Mouse (Mus musculus) spleen, adult 18-20 months (tissue): ENCODE measurements around the gene Lrrc4.
A peak's percentile ranks its signal among the peaks of the same experiment; 100 is the strongest.

Experiments used
- DNase-seq, 2 experiments: peaks; one replicate each; pipeline ENCODE4 v3.0.0; 2022; ENCODE audit warnings: mixed read lengths in 2 of 2

Gene Lrrc4

GRCm38 (mm10) chr6:28831011-28831853, at the start of gene Lrrc4:
Gene Lrrc4, minus strand, starts transcription at chr6:28831747.
- DNase-seq, result no peak

- DNase-seq, result no peak
These were observed 49.4 kb upstream of the Lrrc4 start for GRCm38 (mm10) chr6:28880909-28881308.

DNA sequence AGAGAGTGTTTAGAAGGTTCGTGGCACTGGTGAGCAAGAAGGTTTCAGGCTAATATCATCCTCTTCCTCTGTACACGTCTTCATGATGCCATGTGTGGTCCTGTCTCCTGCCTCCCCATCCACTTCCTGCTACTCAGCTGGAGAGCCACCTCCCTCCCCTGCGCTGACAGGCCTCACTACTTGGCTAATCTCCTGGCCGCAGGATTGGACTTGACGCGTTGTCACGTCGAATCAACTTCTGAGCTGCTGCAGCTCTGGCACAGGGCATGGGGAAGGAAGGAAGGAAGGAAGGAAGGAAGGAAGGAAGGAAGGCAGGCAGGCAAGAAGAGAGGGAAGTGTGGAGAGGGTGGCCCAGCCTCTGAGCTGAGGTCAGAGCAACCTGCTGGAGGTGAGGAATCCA, 47.8 kb upstream of the Lrrc4 start:
- no peak for DNase-seq

DNA sequence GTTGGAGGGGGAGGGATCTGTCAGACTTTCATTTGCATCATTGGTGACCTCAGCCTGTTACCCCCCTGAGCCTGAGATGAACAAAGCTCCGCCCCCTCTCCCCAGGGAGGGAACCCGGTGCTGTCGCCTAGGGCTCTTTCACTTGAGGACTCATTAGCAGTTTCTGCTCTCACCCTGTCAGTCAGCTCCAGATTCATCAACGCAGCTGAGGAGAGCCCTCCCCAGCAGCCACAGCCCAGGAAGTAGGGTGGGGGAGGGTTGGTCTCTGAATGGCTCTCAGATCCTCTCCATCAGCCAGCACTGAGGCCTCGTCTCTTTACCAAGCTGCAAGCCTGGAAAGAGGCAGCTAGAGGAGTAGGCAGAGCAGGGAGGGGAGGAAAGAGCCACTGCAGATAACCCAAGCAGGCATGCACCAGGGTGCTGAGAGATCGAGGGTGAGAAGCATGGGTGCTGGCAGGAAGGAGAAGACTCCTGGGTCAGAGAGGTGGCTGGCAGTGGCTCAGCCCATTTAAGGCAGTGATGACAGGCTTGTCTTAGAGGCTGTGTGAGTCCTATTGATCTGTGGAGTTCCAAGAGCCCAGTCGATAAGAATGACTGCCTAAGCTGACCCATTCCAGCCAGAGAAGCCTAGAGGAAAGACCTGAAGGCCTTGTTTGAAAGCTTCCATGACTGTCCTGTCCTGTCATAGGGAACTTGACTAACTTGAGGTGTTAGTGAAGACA, 46.6 kb upstream of the Lrrc4 start:
- DNase-seq, result peak in 1 of 2 experiments; percentile 6

DNA sequence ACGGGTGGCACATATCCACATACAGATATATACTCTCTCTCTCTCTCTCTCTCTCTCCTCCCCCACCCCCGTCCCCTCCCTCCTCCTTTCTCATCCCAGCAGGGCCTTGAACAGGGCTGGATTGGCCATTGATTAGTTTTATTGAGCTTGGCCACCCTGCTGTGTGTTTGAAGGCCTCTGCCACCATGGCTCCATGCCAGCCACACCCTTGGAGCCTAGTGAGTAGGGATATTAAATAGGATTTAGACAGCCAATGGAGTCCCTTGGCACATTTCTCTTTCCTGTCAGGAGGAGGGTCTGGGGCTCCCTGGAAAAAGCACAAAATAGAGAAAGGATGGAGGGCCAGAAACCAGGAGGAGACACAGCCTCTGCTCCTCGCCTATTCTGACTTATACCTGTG, 44.9 kb upstream of the Lrrc4 start:
- DNase-seq, result no peak

GRCm38 (mm10) chr6:28875333-28875732, 43.8 kb upstream of the Lrrc4 start:
- no peak for DNase-seq

- DNase-seq, result no peak
These were observed 43.2 kb upstream of the Lrrc4 start for GRCm38 (mm10) chr6:28874759-28875158.

DNA sequence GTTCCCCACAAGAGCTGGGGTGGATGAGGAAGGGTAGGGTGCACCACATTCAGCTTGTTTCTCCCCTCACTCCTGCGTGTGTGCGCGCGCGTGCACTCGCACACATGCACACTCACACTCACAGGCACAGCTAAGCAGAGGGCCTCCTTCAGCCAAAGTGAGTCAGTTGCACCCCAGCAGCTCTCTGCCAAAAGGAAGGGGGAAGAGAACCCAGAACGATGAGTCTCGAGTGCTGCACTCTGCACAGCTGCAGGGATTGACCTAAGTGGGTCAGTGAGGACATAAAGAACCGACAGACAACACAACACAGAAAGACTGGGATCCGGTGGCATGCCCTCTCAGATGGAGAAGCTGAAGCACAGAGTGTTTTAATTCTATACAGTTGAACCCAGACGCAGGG, 42.5 kb upstream of the Lrrc4 start:
- no peak for DNase-seq

GRCm38 (mm10) chr6:28872421-28872795, 40.9 kb upstream of the Lrrc4 start:
- DNase-seq, result no peak

DNA sequence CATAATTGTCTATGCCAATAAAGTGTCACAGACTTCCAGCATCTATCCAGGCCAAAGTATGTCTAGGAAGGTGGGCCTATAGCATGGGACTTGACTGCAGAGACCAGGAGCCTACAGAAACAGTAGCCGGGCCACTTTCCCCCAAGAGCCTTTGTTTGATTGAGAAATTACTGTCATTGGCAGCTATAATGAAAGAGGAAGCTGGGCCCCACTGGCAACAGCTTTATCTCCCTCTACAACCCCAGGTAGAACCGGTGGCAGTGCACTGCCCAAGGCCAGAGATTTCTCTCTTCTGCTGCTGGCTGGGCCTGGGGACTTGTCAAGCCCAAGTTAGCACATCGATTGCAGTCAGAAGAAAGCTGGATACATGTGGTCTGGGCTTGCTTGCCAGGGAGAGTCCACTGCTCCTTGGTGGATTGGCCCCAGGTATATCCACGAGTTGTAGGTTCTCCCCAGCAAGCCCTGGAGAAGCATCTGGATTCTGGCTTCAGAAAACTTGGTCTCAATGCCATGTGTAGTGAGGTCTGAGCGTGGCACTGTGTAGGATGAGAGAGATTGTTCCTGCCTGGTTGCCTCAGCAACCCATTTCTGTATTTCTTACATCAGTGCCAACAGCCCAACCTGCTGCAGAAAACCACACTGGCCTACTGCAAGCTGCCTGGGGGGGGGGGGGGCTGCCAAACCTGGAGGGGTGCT, 40.3 kb upstream of the Lrrc4 start:
- DNase-seq, result no peak

DNA sequence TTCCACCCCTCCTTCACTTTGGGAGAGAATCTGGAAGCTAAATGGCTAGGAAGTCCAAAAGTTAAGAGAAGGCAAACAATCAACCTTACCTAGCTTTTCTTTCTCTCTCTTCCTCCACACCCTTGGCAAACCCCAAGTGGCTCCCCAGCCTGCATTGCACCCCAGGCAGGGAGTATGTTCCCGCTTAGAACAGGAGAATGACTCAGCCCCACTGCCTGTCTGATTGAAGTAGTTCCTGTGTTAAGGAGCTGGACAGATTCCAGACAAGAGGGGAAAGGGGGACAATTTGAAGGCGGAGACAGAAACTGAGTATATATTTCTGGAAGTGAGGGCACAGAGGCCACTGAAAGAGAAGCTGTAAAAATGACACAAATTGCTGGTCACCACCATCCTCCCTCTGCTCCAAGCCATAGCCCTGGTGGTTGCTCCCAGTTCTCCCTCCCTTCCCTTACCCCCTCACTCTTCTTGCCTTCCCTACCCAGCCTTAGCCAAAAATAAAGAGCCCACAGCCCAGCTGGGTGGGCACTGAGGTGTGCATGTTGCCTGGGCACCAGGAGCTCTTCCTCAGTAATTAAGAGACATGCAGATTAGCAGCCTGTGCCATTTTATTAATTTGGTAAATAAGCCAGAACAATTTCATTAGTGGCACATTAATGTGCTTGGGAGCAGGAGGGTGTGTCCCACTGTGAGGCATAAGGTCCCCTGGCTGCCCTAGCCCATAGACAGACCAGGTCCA, 36.1 kb upstream of the Lrrc4 start:
- no peak for DNase-seq

GRCm38 (mm10) chr6:28866206-28866605, 34.7 kb upstream of the Lrrc4 start:
- no peak for DNase-seq

- DNase-seq, result no peak
These were observed 33.6 kb upstream of the Lrrc4 start for GRCm38 (mm10) chr6:28865112-28865511.

DNA sequence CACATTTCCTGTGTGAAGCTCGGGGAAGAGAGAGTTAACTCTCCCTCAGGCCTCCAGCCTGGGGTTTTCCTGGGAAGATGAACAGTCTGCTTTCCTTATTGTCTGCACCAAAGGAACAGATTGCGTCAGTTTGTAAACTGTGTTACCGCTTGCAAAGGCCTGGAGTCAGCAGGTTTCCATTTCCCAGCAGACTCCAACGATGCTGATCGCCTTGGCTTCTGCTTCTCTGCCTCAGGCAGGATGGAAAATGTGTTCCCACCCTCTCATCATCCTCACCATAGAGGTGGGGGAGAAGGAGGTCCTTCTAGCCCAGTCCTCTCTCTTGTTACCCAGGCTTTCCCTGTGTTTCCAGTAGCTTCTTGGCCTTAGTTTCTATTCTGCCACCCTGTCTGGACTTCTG, 33.1 kb upstream of the Lrrc4 start:
- DNase-seq, result no peak

DNA sequence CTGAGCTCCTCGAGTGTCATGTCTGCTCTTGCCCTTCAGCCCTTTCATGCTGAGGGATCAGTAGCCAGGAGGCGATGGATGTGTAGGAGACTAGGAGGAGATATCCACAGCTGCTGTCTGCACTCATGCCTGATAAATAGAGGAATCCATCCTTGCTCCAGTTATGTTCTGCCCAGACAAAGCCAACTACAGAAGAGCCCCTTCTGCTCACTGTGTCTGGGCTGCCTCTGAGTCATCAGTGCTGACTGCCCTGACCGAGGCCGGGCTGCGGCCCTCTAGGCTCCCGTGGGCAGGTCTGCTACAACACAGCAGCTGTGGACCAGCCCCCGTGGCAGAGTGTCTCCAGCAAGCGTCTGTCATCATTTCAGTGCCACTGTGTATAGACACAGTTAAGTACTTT, 30.8 kb upstream of the Lrrc4 start:
- DNase-seq, result no peak

- no peak for DNase-seq
These were observed 29.4 kb upstream of the Lrrc4 start for GRCm38 (mm10) chr6:28860922-28861321.

DNA sequence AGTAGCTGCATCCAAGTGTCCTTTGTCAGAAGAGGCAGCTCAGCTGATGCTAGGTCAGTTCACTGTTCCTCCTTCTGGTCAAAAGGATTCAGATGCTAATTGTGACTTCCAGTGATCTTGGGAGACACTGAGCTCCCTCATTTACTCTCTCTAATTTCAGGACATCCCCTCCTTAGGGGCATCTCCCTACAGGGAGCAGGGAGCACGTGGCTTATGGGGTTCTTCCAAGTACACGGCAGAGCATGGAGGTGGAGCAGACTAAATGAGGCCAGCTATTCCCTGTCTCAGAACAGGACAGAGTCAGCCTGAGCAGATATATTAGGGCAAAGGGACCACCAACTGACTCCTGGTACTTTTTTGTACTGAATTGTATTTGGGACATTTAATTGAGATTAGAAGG, 28.9 kb upstream of the Lrrc4 start:
- DNase-seq, result no peak

DNA sequence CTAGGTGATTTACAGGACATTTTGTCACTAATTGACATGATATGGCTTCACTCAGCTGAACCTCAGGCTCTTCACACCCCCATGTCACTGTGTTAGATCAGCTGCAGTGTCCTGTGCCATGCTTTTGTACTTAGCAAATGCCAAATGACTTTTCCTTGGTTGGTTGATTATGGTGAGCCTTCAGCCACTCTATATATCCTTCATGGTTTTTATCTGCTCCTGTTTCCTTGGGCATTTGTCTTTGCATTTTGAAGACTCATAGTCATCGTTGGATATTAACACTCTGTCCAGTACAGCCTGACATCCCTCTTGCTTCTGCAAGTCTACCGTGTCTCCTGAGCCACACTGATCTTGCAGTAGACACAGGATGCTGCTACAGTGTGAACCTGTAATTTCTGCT, 27.5 kb upstream of the Lrrc4 start:
- DNase-seq, result no peak

GRCm38 (mm10) chr6:28857198-28858180, 25.9 kb upstream of the Lrrc4 start:
- DNase-seq, result no peak

- no peak for DNase-seq
These were observed 25.2 kb upstream of the Lrrc4 start for GRCm38 (mm10) chr6:28856789-28857188.

- DNase-seq, result no peak
These were observed 23.9 kb upstream of the Lrrc4 start for GRCm38 (mm10) chr6:28855442-28855841.

DNA sequence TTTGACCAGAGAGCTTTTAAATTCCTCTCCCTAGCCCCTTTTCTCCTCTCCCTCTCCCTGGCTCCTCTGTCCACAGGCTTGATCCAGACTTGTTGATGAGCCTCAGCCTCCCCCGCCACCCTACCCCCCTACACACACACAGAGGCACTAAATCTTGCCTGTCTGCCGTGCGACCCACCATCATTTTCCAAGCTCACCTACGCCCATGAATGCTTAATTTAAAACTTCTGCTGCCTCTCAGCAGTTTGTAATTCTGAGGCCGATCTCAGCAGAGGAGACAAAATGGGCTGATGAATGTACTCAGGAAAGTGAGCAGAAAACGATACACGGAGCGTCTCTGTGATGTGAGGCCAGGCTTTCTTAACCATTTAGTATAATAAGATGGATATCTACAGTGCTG, 23.1 kb upstream of the Lrrc4 start:
- no peak for DNase-seq
